Comparison of ENCODE assay signal across 8 mouse cellular contexts in the genomic region with DNA sequence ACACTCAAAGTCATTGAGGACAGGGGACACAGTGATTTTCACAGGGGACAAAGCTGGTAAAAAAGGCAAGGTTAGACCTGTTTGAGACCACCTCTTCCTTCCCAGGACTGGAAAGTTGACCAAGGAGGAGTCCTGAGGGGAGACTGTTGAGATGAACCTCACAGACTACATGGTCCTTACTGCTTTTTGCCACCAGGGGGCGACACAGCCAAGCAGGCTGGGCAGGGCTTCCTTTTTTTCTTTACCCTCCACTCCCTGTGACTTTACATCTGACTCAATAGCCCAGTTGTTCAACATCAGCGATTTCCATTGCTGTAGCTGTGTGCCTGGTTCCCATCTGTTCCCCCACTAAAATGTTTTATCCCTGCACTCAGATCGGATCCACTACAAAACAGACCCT. TPM values are rescaled to one million over a fixed set of nuclear protein-coding genes. Genes with fewer than 3 reads are reported as not detected.
DNase-seq lines count a peak whose midpoint lies in the region; ATAC-seq and TF ChIP-seq lines count a peak whose summit lies in the region.

No protein-coding gene starts in this region.

- H3K9ac ChIP-seq in liver, embryonic 12.5 days, result no peak overlapping the region
- H3K9ac ChIP-seq in intestine, embryonic 15.5 days, result no peak overlapping the region
- H3K9ac ChIP-seq in limb, embryonic 14.5 days (ENCODE audit: low read depth, low read length, severe bottlenecking), result no peak overlapping the region

- no peak overlapping the region for H3K4me3 ChIP-seq in liver, embryonic 12.5 days
- no peak overlapping the region for H3K4me3 ChIP-seq in bone marrow, adult 2 months (replicated peaks; ENCODE audit: control insufficient read depth, low read depth, low read length)
- H3K4me3 ChIP-seq in intestine, embryonic 15.5 days (replicated peaks), result no peak overlapping the region
- H3K4me3 ChIP-seq in limb, embryonic 14.5 days (replicated peaks; ENCODE audit: low read length), result no peak overlapping the region

- TF ChIP-seq POLR2A in bone marrow, adult 2 months (IDR thresholded peaks at IDR 0.05; ENCODE audit: borderline replicate concordance, control insufficient read depth, low read depth, low read length), result no peak
- TF ChIP-seq POLR2A in limb, embryonic 14.5 days (IDR thresholded peaks at IDR 0.05; ENCODE audit: borderline replicate concordance, extremely low read depth, insufficient read depth, insufficient read length), result no peak

- WGBS in liver, embryonic 12.5 days (ENCODE audit: insufficient replicate concordance), result 13% methylated on average over 3 of the region's 3 CpGs
- WGBS in bone marrow, adult 2 months, result 9% methylated on average over 3 of the region's 3 CpGs
- 9% methylated on average over 3 of the region's 3 CpGs for WGBS in intestine, embryonic 15.5 days
- 14% methylated on average over 3 of the region's 3 CpGs for WGBS in limb, embryonic 14.5 days

- H3K27me3 ChIP-seq in liver, embryonic 12.5 days (replicated peaks), result peaks cover 30% of the 10 kb centered on the region
- no peaks in the 10 kb centered on the region for H3K27me3 ChIP-seq in intestine, embryonic 15.5 days (replicated peaks)
- no peaks in the 10 kb centered on the region for H3K27me3 ChIP-seq in limb, embryonic 14.5 days (ENCODE audit: control insufficient read depth, insufficient read depth, low read length)

- H3K36me3 ChIP-seq in liver, embryonic 12.5 days, result no peaks in the 10 kb centered on the region
- no peaks in the 10 kb centered on the region for H3K36me3 ChIP-seq in intestine, embryonic 15.5 days
- H3K36me3 ChIP-seq in limb, embryonic 14.5 days (ENCODE audit: control insufficient read depth, insufficient read depth, low read length), result no peaks in the 10 kb centered on the region

- peak; percentile 82 for DNase-seq in liver
- DNase-seq in limb, embryonic 14.5 days (ENCODE audit: low spot score), result peak; percentile 49
- DNase-seq in ovary, postnatal 14 days (ENCODE audit: low spot score), result peak; percentile 70
- peak; percentile 47 to 84 for DNase-seq in thymus, postnatal 10 days (ENCODE audit: low spot score in 2 of 2)

- H3K4me2 ChIP-seq in liver, embryonic 12.5 days, result no peak overlapping the region
- H3K4me2 ChIP-seq in intestine, embryonic 15.5 days (replicated peaks), result no peak overlapping the region
- no peak overlapping the region for H3K4me2 ChIP-seq in limb, embryonic 14.5 days (replicated peaks; ENCODE audit: low read depth, low read length, severe bottlenecking)

- TF ChIP-seq CTCF in bone marrow, adult 2 months (IDR thresholded peaks at IDR 0.05; ENCODE audit: control insufficient read depth, insufficient read depth, low read length), result peak; percentile 97

- H3K4me1 ChIP-seq in liver, embryonic 12.5 days, result 0 out of 2 replicates have a peak, but pooled peaks cover 6% of the 10 kb centered on the region
- no peaks in the 10 kb centered on the region; the same call in 1 of the 2 replicates for H3K4me1 ChIP-seq in bone marrow, adult 2 months (ENCODE audit: control insufficient read depth, insufficient read depth, low read length)
- H3K4me1 ChIP-seq in intestine, embryonic 15.5 days (replicated peaks), result no peaks in the 10 kb centered on the region
- H3K4me1 ChIP-seq in limb, embryonic 14.5 days (ENCODE audit: control insufficient read depth, insufficient read depth, low read length), result no peaks in the 10 kb centered on the region

- ATAC-seq in liver, embryonic 12.5 days, result no peak
- ATAC-seq in erythroid progenitor cell, adult 5-6 weeks (replicated peaks; ENCODE audit: low FRiP score, poor library complexity, severe bottlenecking), result peak; percentile 90
- peak; percentile 59 for ATAC-seq in intestine, embryonic 15.5 days
- ATAC-seq in limb, embryonic 14.5 days (ENCODE audit: low FRiP score, low read depth), result no peak

- no peak overlapping the region for H3K27ac ChIP-seq in liver, embryonic 12.5 days
- no peak overlapping the region for H3K27ac ChIP-seq in bone marrow, adult 2 months (ENCODE audit: control insufficient read depth, insufficient read depth, low read depth, low read length, poor library complexity)
- H3K27ac ChIP-seq in intestine, embryonic 15.5 days, result no peak overlapping the region
- no peak overlapping the region for H3K27ac ChIP-seq in limb, embryonic 14.5 days (replicated peaks; ENCODE audit: low read depth, low read length)

- no peaks in the 10 kb centered on the region for H3K9me3 ChIP-seq in liver, embryonic 12.5 days (replicated peaks)
- no peaks in the 10 kb centered on the region for H3K9me3 ChIP-seq in intestine, embryonic 15.5 days
- H3K9me3 ChIP-seq in limb, embryonic 14.5 days (ENCODE audit: control insufficient read depth, low read length), result no peaks in the 10 kb centered on the region

RNA-seq across cellular contexts. Expression of a gene that starts 7.2 kb away (rescaled TPM):
- polyA plus RNA-seq in liver, embryonic 12.5 days (2016; fragmentation: Nextera tagmentation; extraction: Ambion mirVana), result 2.3 and 2.5 TPM in 2 replicates
- 37.7 and 70.0 TPM in 2 replicates for polyA plus RNA-seq in bone marrow, adult 2 months (2011; ENCODE audit: insufficient read depth, insufficient read length, low replicate concordance, missing spikeins)
- 2.2 and 12.2 TPM in 2 replicates for total RNA-seq in erythroid progenitor cell, adult 5-6 weeks (2015; ENCODE audit: low replicate concordance)
- total RNA-seq in erythroid progenitor cell, adult 5-6 weeks (2017; ENCODE audit: low replicate concordance), result 0.61 and 4.2 TPM in 2 replicates
- polyA plus RNA-seq in intestine, embryonic 15.5 days (2015; fragmentation: Nextera tagmentation; extraction: Ambion mirVana), result 214 and 219 TPM in 2 replicates
- polyA plus RNA-seq in limb, embryonic 14.5 days (2012; rRNA removed), result 38.3 and 39.4 TPM in 2 replicates
- polyA plus RNA-seq in limb, embryonic 14.5 days (2014; fragmentation: Nextera tagmentation; extraction: Ambion mirVana), result 47.4 and 55.6 TPM in 2 replicates

RNA-seq across cellular contexts. Expression of a gene that starts 36.0 kb away (rescaled TPM):
- polyA plus RNA-seq in liver, embryonic 12.5 days (2016; fragmentation: Nextera tagmentation; extraction: Ambion mirVana), result 2.5 and 3.1 TPM in 2 replicates
- polyA plus RNA-seq in bone marrow, adult 2 months (2011; ENCODE audit: insufficient read depth, insufficient read length, low replicate concordance, missing spikeins), result 2.7 and 6.1 TPM in 2 replicates
- 2.1 TPM in 1 of 2 replicates, not detected in the other for total RNA-seq in erythroid progenitor cell, adult 5-6 weeks (2015; ENCODE audit: low replicate concordance)
- 13.0 TPM in 1 of 2 replicates, not detected in the other for total RNA-seq in erythroid progenitor cell, adult 5-6 weeks (2017; ENCODE audit: low replicate concordance)
- 2.1 and 2.4 TPM in 2 replicates for polyA plus RNA-seq in intestine, embryonic 15.5 days (2015; fragmentation: Nextera tagmentation; extraction: Ambion mirVana)
- polyA plus RNA-seq in limb, embryonic 14.5 days (2012; rRNA removed), result 0.26 and 0.54 TPM in 2 replicates
- polyA plus RNA-seq in limb, embryonic 14.5 days (2014; fragmentation: Nextera tagmentation; extraction: Ambion mirVana), result 1.9 and 2.2 TPM in 2 replicates

RNA-seq across cellular contexts. Expression of a gene that starts 39.0 kb away (rescaled TPM):
- polyA plus RNA-seq in liver, embryonic 12.5 days (2016; fragmentation: Nextera tagmentation; extraction: Ambion mirVana), result 67.4 and 68.8 TPM in 2 replicates
- polyA plus RNA-seq in bone marrow, adult 2 months (2011; ENCODE audit: insufficient read depth, insufficient read length, low replicate concordance, missing spikeins), result 117 and 133 TPM in 2 replicates
- total RNA-seq in erythroid progenitor cell, adult 5-6 weeks (2015; ENCODE audit: low replicate concordance), result 497 and 560 TPM in 2 replicates
- total RNA-seq in erythroid progenitor cell, adult 5-6 weeks (2017; ENCODE audit: low replicate concordance), result 243 and 286 TPM in 2 replicates
- polyA plus RNA-seq in intestine, embryonic 15.5 days (2015; fragmentation: Nextera tagmentation; extraction: Ambion mirVana), result 13.1 and 18.1 TPM in 2 replicates
- 70.0 and 77.8 TPM in 2 replicates for polyA plus RNA-seq in limb, embryonic 14.5 days (2012; rRNA removed)
- polyA plus RNA-seq in limb, embryonic 14.5 days (2014; fragmentation: Nextera tagmentation; extraction: Ambion mirVana), result 11.0 and 12.9 TPM in 2 replicates

Comparison
In these comparisons a context has a peak if more than half of its experiments do, and no peak if none do; other contexts are left out.
1. ATAC-seq: peak in erythroid progenitor cell, adult 5-6 weeks (single experiment) and intestine, embryonic 15.5 days (single experiment); none in liver, embryonic 12.5 days (single experiment) and limb, embryonic 14.5 days (single experiment).
2. RNA of a gene that starts 7.2 kb away (polyA plus RNA-seq): 214 to 219 TPM in intestine, embryonic 15.5 days, 37.7 to 70.0 TPM in bone marrow, adult 2 months and 38.3 to 55.6 TPM in limb, embryonic 14.5 days; 2.3 to 2.5 TPM in liver, embryonic 12.5 days; every median in the first group is over 10 times any median in the second.
3. Peak in every context shown above with its lines, with median percentiles within 50 percentile points of each other: DNase-seq.